Mouse (Mus musculus): ENCODE data around the gene Mrgprg. TPM values are rescaled to one million over a fixed set of nuclear protein-coding genes. Genes with fewer than 3 reads are reported as not detected.

Gene Mrgprg
- polyA plus RNA-seq, 1 experiment from 2014 or later: not detected

- H3K9ac ChIP-seq (ENCODE audit: low read depth, low read length): no peak overlapping the region
Measured at GRCm38 (mm10) chr7:143751380-143751779, 15.4 kb downstream of the Mrgprg start.

GRCm38 (mm10) chr7:143749045-143749444 is 17.7 kb downstream of the Mrgprg start:
- H3K4me3 ChIP-seq (ENCODE audit: low read depth, low read length): no peak overlapping the region
- no peak overlapping the region for H3K4me2 ChIP-seq
- H3K9me3 ChIP-seq (replicated peaks; ENCODE audit: control insufficient read depth, low read length): no peaks in the 10 kb centered on the region
- ATAC-seq (replicated peaks; ENCODE audit: insufficient number of reproducible peaks, low FRiP score, low TSS enrichment): no peak
- H3K27ac ChIP-seq (ENCODE audit: low read depth, low read length): no peak overlapping the region
- WGBS (ENCODE audit: insufficient replicate concordance): 50% methylated on average over 3 of the region's 3 CpGs
- no peaks in the 10 kb centered on the region for H3K36me3 ChIP-seq (ENCODE audit: control insufficient read depth, insufficient read depth, low read length)
- H3K27me3 ChIP-seq (ENCODE audit: control insufficient read depth, insufficient read depth, low read length): peaks cover 12% of the 10 kb centered on the region; the same call in 1 of the 2 replicates
- H3K4me1 ChIP-seq (ENCODE audit: control insufficient read depth, insufficient read depth, low read length): peaks cover 19% of the 10 kb centered on the region
- no peak overlapping the region for H3K9ac ChIP-seq (ENCODE audit: low read depth, low read length)

More at GRCm38 (mm10) chr7:143751380-143751779, 15.4 kb downstream of the Mrgprg start:
- Histone ChIP-seq H3K4me2 (no peak overlapping the region), H3K4me3 (ENCODE audit: low read depth, low read length) (no peak overlapping the region), H3K36me3 (ENCODE audit: control insufficient read depth, insufficient read depth, low read length) (no peaks in the 10 kb centered on the region), H3K27ac (ENCODE audit: low read depth, low read length) (no peak overlapping the region), H3K9me3 (replicated peaks; ENCODE audit: control insufficient read depth, low read length) (no peaks in the 10 kb centered on the region), H3K27me3 (ENCODE audit: control insufficient read depth, insufficient read depth, low read length) (peaks cover 34% of the 10 kb centered on the region), H3K4me1 (ENCODE audit: control insufficient read depth, insufficient read depth, low read length) (peaks cover 20% of the 10 kb centered on the region)
- 69% methylated on average over 1 of the region's 1 CpGs for WGBS (ENCODE audit: insufficient replicate concordance)
- no peak for ATAC-seq (replicated peaks; ENCODE audit: insufficient number of reproducible peaks, low FRiP score, low TSS enrichment)

- H3K27ac ChIP-seq (ENCODE audit: low read depth, low read length): no peak overlapping the region
- no peak overlapping the region for H3K9ac ChIP-seq (ENCODE audit: low read depth, low read length)
- H3K4me1 ChIP-seq (ENCODE audit: control insufficient read depth, insufficient read depth, low read length): peaks cover 19% of the 10 kb centered on the region
- no peaks in the 10 kb centered on the region for H3K9me3 ChIP-seq (replicated peaks; ENCODE audit: control insufficient read depth, low read length)
- H3K36me3 ChIP-seq (ENCODE audit: control insufficient read depth, insufficient read depth, low read length): no peaks in the 10 kb centered on the region
- WGBS (ENCODE audit: insufficient replicate concordance): 3% methylated on average over 16 of the region's 16 CpGs
- 0 out of 2 replicates have a peak, but pooled peaks have one; percentile 36 for ATAC-seq (replicated peaks; ENCODE audit: insufficient number of reproducible peaks, low FRiP score, low TSS enrichment)
- H3K27me3 ChIP-seq (ENCODE audit: control insufficient read depth, insufficient read depth, low read length): peaks cover 10% of the 10 kb centered on the region
- H3K4me2 ChIP-seq: peak overlapping the region; percentile 45
- H3K4me3 ChIP-seq (ENCODE audit: low read depth, low read length): no peak overlapping the region
Measured at GRCm38 (mm10) chr7:143748041-143748868, 18.5 kb downstream of the Mrgprg start.

- Histone ChIP-seq H3K4me2 (peak overlapping the region; percentile 89), H3K27ac (ENCODE audit: low read depth, low read length) (no peak overlapping the region), H3K4me1 (ENCODE audit: control insufficient read depth, insufficient read depth, low read length) (peaks cover 25% of the 10 kb centered on the region), H3K36me3 (ENCODE audit: control insufficient read depth, insufficient read depth, low read length) (no peaks in the 10 kb centered on the region), H3K4me3 (ENCODE audit: low read depth, low read length) (peak overlapping the region; percentile 77), H3K9ac (ENCODE audit: low read depth, low read length) (peak overlapping the region; percentile 92), H3K9me3 (replicated peaks; ENCODE audit: control insufficient read depth, low read length) (no peaks in the 10 kb centered on the region), H3K27me3 (ENCODE audit: control insufficient read depth, insufficient read depth, low read length) (peaks cover 11% of the 10 kb centered on the region)
- no peak for ATAC-seq (replicated peaks; ENCODE audit: insufficient number of reproducible peaks, low FRiP score, low TSS enrichment)
- 23% methylated on average over 2 of the region's 2 CpGs for WGBS (ENCODE audit: insufficient replicate concordance)
Measured at GRCm38 (mm10) chr7:143740653-143741052, 26.1 kb downstream of the Mrgprg start.

- H3K4me1 ChIP-seq (ENCODE audit: control insufficient read depth, insufficient read depth, low read length): peaks cover 25% of the 10 kb centered on the region
- ATAC-seq (replicated peaks; ENCODE audit: insufficient number of reproducible peaks, low FRiP score, low TSS enrichment): peak; percentile 86
- peak overlapping the region; percentile 89 for H3K4me2 ChIP-seq
- WGBS (ENCODE audit: insufficient replicate concordance): 2% methylated on average over 38 of the region's 38 CpGs
- H3K4me3 ChIP-seq (ENCODE audit: low read depth, low read length): peak overlapping the region; percentile 77
- H3K36me3 ChIP-seq (ENCODE audit: control insufficient read depth, insufficient read depth, low read length): no peaks in the 10 kb centered on the region
- peak overlapping the region; percentile 83 for H3K27ac ChIP-seq (ENCODE audit: low read depth, low read length)
- H3K9ac ChIP-seq (ENCODE audit: low read depth, low read length): peak overlapping the region; percentile 92
- H3K27me3 ChIP-seq (ENCODE audit: control insufficient read depth, insufficient read depth, low read length): peaks cover 11% of the 10 kb centered on the region
- H3K9me3 ChIP-seq (replicated peaks; ENCODE audit: control insufficient read depth, low read length): no peaks in the 10 kb centered on the region
Measured at GRCm38 (mm10) chr7:143739511-143740461, 27.0 kb downstream of the Mrgprg start.

- H3K36me3 ChIP-seq (ENCODE audit: control insufficient read depth, insufficient read depth, low read length): no peaks in the 10 kb centered on the region
- peak overlapping the region; percentile 77 for H3K4me3 ChIP-seq (ENCODE audit: low read depth, low read length)
- peaks cover 11% of the 10 kb centered on the region for H3K27me3 ChIP-seq (ENCODE audit: control insufficient read depth, insufficient read depth, low read length)
- H3K27ac ChIP-seq (ENCODE audit: low read depth, low read length): peak overlapping the region; percentile 50
- H3K9me3 ChIP-seq (replicated peaks; ENCODE audit: control insufficient read depth, low read length): no peaks in the 10 kb centered on the region
- peak overlapping the region; percentile 92 for H3K9ac ChIP-seq (ENCODE audit: low read depth, low read length)
- H3K4me1 ChIP-seq (ENCODE audit: control insufficient read depth, insufficient read depth, low read length): peaks cover 25% of the 10 kb centered on the region
- WGBS (ENCODE audit: insufficient replicate concordance): 22% methylated on average over 5 of the region's 5 CpGs
- peak overlapping the region; percentile 89 for H3K4me2 ChIP-seq
- peak; percentile 50 for ATAC-seq (replicated peaks; ENCODE audit: insufficient number of reproducible peaks, low FRiP score, low TSS enrichment)
Measured at GRCm38 (mm10) chr7:143738601-143739006, 28.2 kb downstream of the Mrgprg start.

GRCm38 (mm10) chr7:143738194-143738593 is 28.6 kb downstream of the Mrgprg start:
- H3K4me2 ChIP-seq: peak overlapping the region; percentile 89
- H3K4me1 ChIP-seq (ENCODE audit: control insufficient read depth, insufficient read depth, low read length): peaks cover 25% of the 10 kb centered on the region
- WGBS (ENCODE audit: insufficient replicate concordance): 63% methylated on average over 6 of the region's 6 CpGs
- H3K27me3 ChIP-seq (ENCODE audit: control insufficient read depth, insufficient read depth, low read length): peaks cover 11% of the 10 kb centered on the region
- peak overlapping the region; percentile 50 for H3K27ac ChIP-seq (ENCODE audit: low read depth, low read length)
- no peak for ATAC-seq (replicated peaks; ENCODE audit: insufficient number of reproducible peaks, low FRiP score, low TSS enrichment)
- peak overlapping the region; percentile 92; the same call in 1 of the 2 replicates for H3K9ac ChIP-seq (ENCODE audit: low read depth, low read length)
- H3K4me3 ChIP-seq (ENCODE audit: low read depth, low read length): peak overlapping the region; percentile 77; the same call in 1 of the 2 replicates
- H3K36me3 ChIP-seq (ENCODE audit: control insufficient read depth, insufficient read depth, low read length): no peaks in the 10 kb centered on the region
- H3K9me3 ChIP-seq (replicated peaks; ENCODE audit: control insufficient read depth, low read length): no peaks in the 10 kb centered on the region

GRCm38 (mm10) chr7:143733746-143734145 is 33.0 kb downstream of the Mrgprg start:
- no peak for ATAC-seq (replicated peaks; ENCODE audit: insufficient number of reproducible peaks, low FRiP score, low TSS enrichment)
- Histone ChIP-seq H3K4me3 (ENCODE audit: low read depth, low read length) (no peak overlapping the region), H3K4me1 (ENCODE audit: control insufficient read depth, insufficient read depth, low read length) (peaks cover 20% of the 10 kb centered on the region), H3K27me3 (ENCODE audit: control insufficient read depth, insufficient read depth, low read length) (no peaks in the 10 kb centered on the region), H3K9ac (ENCODE audit: low read depth, low read length) (no peak overlapping the region), H3K4me2 (no peak overlapping the region), H3K36me3 (ENCODE audit: control insufficient read depth, insufficient read depth, low read length) (no peaks in the 10 kb centered on the region), H3K9me3 (replicated peaks; ENCODE audit: control insufficient read depth, low read length) (no peaks in the 10 kb centered on the region), H3K27ac (ENCODE audit: low read depth, low read length) (no peak overlapping the region)
- 79% methylated on average over 4 of the region's 4 CpGs for WGBS (ENCODE audit: insufficient replicate concordance)

Data from heart, embryonic 11.5 days (tissue).